Mouse (Mus musculus): Measurements from ENCODE around the gene Kcnma1.

- no peak for TF ChIP-seq POLR2A (IDR thresholded peaks at IDR 0.05; ENCODE audit: insufficient read length, low read depth)
- TF ChIP-seq MAX (IDR thresholded peaks at IDR 0.05; ENCODE audit: low read depth): no peak
- TF ChIP-seq TCF12 (IDR thresholded peaks at IDR 0.05; ENCODE audit: insufficient read depth, poor library complexity, severe bottlenecking): no peak
- no peak for TF ChIP-seq MYOG (IDR thresholded peaks at IDR 0.05; ENCODE audit: control insufficient read depth in 1 of 3, insufficient read depth in 1 of 3, insufficient read length in 2 of 3, low read depth in 2 of 3)
- no peak for TF ChIP-seq E2F4 (IDR thresholded peaks at IDR 0.05; ENCODE audit: insufficient read depth)
Observed at GRCm38 (mm10) chr14:23714396-23715131, 299.7 kb downstream of the Kcnma1 start.
